ENCODE assay signal across 14 mouse cellular contexts in the genomic region with DNA sequence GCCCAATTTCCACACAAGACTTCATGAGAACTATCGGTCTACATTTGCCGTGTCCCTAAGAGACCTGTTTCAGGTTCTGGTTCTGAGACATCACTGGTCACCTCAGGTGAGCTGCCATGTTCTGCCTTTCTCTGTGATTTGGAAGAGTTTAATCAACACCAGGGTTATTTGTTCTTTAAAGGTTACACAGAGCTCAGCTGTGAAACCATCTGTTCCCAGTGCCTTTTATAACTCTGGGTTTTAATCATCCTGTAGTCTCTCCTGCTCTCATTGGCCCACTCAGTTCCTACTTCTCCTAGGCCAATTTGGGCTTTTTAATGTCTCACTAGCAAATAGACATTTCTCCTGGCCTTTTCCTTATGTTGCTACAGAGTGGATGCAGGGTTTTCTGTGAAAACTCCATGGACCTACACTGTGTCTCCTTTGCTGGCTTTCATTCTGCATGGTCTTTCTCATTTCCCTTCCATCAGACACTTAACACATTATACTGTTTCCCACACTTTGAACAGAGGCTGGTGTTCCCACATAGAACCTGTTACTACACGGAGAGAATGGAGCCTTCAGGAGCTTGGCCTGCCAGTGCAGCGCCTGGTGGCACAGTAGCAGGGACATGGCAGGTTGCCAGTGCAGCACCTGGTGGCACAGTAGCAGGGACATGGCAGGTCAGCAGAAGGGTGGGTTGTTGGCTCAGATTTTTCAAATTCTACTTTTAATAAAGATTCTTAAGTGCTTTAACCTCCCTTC.
DNase-seq lines count a peak whose midpoint lies in the region; TF ChIP-seq lines count a peak whose summit lies in the region.
"Had no signal": no experiment of that assay in that cellular context is flagged by ENCODE, and none has a peak within 500 bp of the region (broad histone marks: within the 10 kb centered on the region; RNA-seq: fewer than 3 reads in every experiment).

No protein-coding gene starts in this region.

- DNase-seq in left cerebral cortex, adult 2 months (ENCODE audit: extremely low spot score in 1 of 2, low spot score in 2 of 2): no peak
- DNase-seq in left cerebral cortex, adult 18-20 months (ENCODE audit: low spot score in 2 of 2): no peak
- peak; percentile 89 to 90 for DNase-seq in cerebellum, adult 18-20 months
- DNase-seq in cerebellum, postnatal 14 days: peak; percentile 90 to 92
- DNase-seq in layer of hippocampus, postnatal 36 days: peak; percentile 20 to 40
- no peak for DNase-seq in urinary bladder, postnatal 36 days (ENCODE audit: low spot score in 2 of 2)
- DNase-seq in spleen, postnatal 36 days (ENCODE audit: low spot score in 2 of 2): no peak
- DNase-seq: adrenal gland, adult 8-10 months; lung, postnatal 10 days had no signal

- TF ChIP-seq CTCF in left cerebral cortex, adult 2 months (IDR thresholded peaks at IDR 0.05): no peak

- intact Hi-C loops in left cerebral cortex, adult 2 months (cut with DNase I): no loop called here

- peak overlapping the region; percentile 40 for H3K27ac ChIP-seq in left cerebral cortex, adult 2 months
- H3K27ac ChIP-seq: embryonic facial prominence, embryonic 15.5 days; heart, embryonic 15.5 days; limb, embryonic 13.5 days; liver, embryonic 15.5 days; neural tube, embryonic 12.5 days had no signal

- no peak overlapping the region for H3K4me3 ChIP-seq in left cerebral cortex, adult 2 months
- H3K4me3 ChIP-seq: embryonic facial prominence, embryonic 15.5 days; heart, embryonic 15.5 days; limb, embryonic 13.5 days; liver, embryonic 15.5 days; neural tube, embryonic 12.5 days had no signal

Comparison
In these comparisons a context has a peak if more than half of its experiments do, and no peak if none do; other contexts are left out.
1. DNase-seq: peak in cerebellum, adult 18-20 months (2 of 2), cerebellum, postnatal 14 days (2 of 2) and layer of hippocampus, postnatal 36 days (2 of 2); none in left cerebral cortex, adult 2 months (0 of 2), left cerebral cortex, adult 18-20 months (0 of 2), urinary bladder, postnatal 36 days (0 of 2) and spleen, postnatal 36 days (0 of 2).